Mouse (Mus musculus) testis, adult 2 months (tissue): Measurements from ENCODE around the gene Foxp1.

Experiments used
- CTCF ChIP-seq: fragments of 200-500 bp; IDR thresholded peaks from 2 replicates; pipeline ENCODE4 v1.5.1; 2012; ENCODE audit warnings: low read depth, mild to moderate bottlenecking, inconsistent platforms, low read length, moderate library complexity; ENCODE audit not compliant: control insufficient read depth, insufficient read depth, insufficient replicate concordance
- POLR2A ChIP-seq: fragments of 200-500 bp; IDR thresholded peaks from 2 replicates; pipeline ENCODE4 v1.6.1; 2012; ENCODE audit warnings: low read depth, mild to moderate bottlenecking, inconsistent platforms, low read length, moderate library complexity; ENCODE audit not compliant: control insufficient read depth

GRCm38 (mm10) chr6:99532458-99532857 lies 9.9 kb upstream of the Foxp1 start:
- no peak for TF ChIP-seq POLR2A
- TF ChIP-seq CTCF = no peak
